8 mouse cellular contexts compared by ENCODE assay signal in the genomic region with DNA sequence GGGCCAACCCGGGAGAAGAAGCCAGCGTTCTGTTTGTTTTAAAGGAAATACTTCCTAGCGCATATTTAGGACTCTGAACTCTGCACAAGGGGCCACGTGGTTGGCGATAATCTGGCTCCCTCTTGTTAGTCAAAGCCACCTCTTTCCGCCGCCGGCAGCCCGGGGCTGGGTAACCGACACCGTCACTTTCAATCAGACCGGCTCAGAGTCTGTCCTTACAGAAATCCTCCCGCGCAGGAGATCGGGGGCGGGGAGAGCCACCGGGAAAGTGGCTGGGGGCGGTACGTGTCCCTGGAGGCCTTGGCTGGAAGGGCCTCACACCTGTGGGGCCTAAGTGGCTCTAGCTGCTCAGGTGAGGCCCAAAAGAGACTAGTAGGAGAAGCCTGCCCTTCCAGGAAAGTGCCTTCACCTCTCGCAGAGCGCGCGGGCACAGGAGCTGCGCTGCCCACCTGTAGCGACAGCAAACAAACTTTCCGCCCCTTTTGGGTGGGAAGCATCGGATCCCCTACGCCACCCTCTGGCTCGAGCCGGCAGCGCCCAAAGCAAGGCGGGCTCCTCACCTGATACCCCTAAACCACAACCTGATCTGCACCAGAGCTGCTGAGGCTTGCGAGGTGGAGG. TPM values are rescaled to one million over a fixed set of nuclear protein-coding genes. Genes with fewer than 3 reads are reported as not detected.
DNase-seq lines count a peak whose midpoint lies in the region; ATAC-seq and TF ChIP-seq lines count a peak whose summit lies in the region.

No protein-coding gene starts in this region.

- peak overlapping the region; percentile 63 for H3K4me3 ChIP-seq in bone marrow, adult 2 months (replicated peaks; ENCODE audit: control insufficient read depth, low read depth, low read length)

- H3K27ac ChIP-seq in bone marrow, adult 2 months (ENCODE audit: control insufficient read depth, insufficient read depth, low read depth, low read length, poor library complexity), result peak overlapping the region; percentile 89

- DNase-seq in cerebellum, adult 8-10 months, result no peak
- peak; percentile 45 to 47 for DNase-seq in layer of hippocampus, postnatal 36 days
- peak; percentile 67 for DNase-seq in mesoderm, embryonic 11.5 days (ENCODE audit: low read depth, low spot score)
- peak; percentile 35 for DNase-seq in spleen, adult 12 weeks (ENCODE audit: low spot score)

- peaks cover 2% of the 10 kb centered on the region; the same call in 1 of the 2 replicates for H3K4me1 ChIP-seq in bone marrow, adult 2 months (ENCODE audit: control insufficient read depth, insufficient read depth, low read length)

- TF ChIP-seq CTCF in bone marrow, adult 2 months (IDR thresholded peaks at IDR 0.05; ENCODE audit: control insufficient read depth, insufficient read depth, low read length), result peak; percentile 49

- 0 out of 2 replicates have a peak, but pooled peaks have one; percentile 9 for TF ChIP-seq POLR2A in bone marrow, adult 2 months (IDR thresholded peaks at IDR 0.05; ENCODE audit: borderline replicate concordance, control insufficient read depth, low read depth, low read length)

- WGBS in bone marrow, adult 2 months, result under 1% methylated on average over 33 of the region's 33 CpGs

- ATAC-seq in cerebellum, adult (ENCODE audit: insufficient number of reproducible peaks, low FRiP score, low TSS enrichment), result peak; percentile 32
- peak; percentile 36; the same call in 1 of the 2 replicates for ATAC-seq in erythroid progenitor cell, adult 5-6 weeks (replicated peaks; ENCODE audit: low FRiP score, poor library complexity, severe bottlenecking)
- peak; percentile 29 to 37 for ATAC-seq in hematopoietic stem cell, adult 5-6 weeks (replicated peaks in 1 of 2; ENCODE audit: insufficient read depth in 1 of 2, low FRiP score in 2 of 2, low TSS enrichment in 1 of 2, low read depth in 1 of 2, poor library complexity in 2 of 2, severe bottlenecking in 2 of 2)

RNA-seq across cellular contexts. Expression of gene Iqgap2, which starts 0.8 kb away (rescaled TPM):
- polyA plus RNA-seq in bone marrow, adult 2 months (2011; ENCODE audit: insufficient read depth, insufficient read length, low replicate concordance, missing spikeins), result 15.5 TPM in 2 replicates
- 33.5 and 35.3 TPM in 2 replicates for total RNA-seq in erythroid progenitor cell, adult 5-6 weeks (2015; ENCODE audit: low replicate concordance)
- total RNA-seq in erythroid progenitor cell, adult 5-6 weeks (2017; ENCODE audit: low replicate concordance), result 39.5 and 43.6 TPM in 2 replicates
- total RNA-seq in hematopoietic stem cell, adult 5-6 weeks (2017), result 234 and 243 TPM in 2 replicates
- 10 to 100 TPM; 86.9 to 92.4 TPM for total RNA-seq in layer of hippocampus, postnatal 36 days (2021)
